Mouse (Mus musculus) hindbrain, embryonic 11.5 days (tissue): ENCODE results near the gene Spata16. TPM values are rescaled to one million over a fixed set of nuclear protein-coding genes. Genes with fewer than 3 reads are reported as not detected.
A peak's percentile ranks its signal among the peaks of the same experiment; 100 is the strongest.
"Not testable (repeated sequence)": the region's sequence is repeated elsewhere in the genome, so short reads cannot be mapped to it uniquely, and the experiment has no call there.

ENCODE experiments used
- ATAC-seq: fragments of 200-750 bp; cut with Nextera tagmentation; 2 replicates; pipeline ENCODE4 v1.8.0; 2017; ENCODE audit warnings: mild to moderate bottlenecking, moderate TSS enrichment, moderate library complexity; ENCODE audit not compliant: low FRiP score
- DNase-seq: peaks from one replicate; pipeline ENCODE4 v3.0.0-alpha.2; 2015; ENCODE audit warnings: low spot score
- H3K27ac ChIP-seq: fragments of 300-500 bp; sonication (generic); 2 replicates; pipeline ENCODE4 v1.5.1; 2014; ENCODE audit warnings: mild to moderate bottlenecking, low read depth, low read length
- H3K27me3 ChIP-seq: fragments of 300-500 bp; sonication (generic); 2 replicates; pipeline ENCODE4 v1.6.1; 2014; ENCODE audit warnings: mild to moderate bottlenecking, low read length, moderate library complexity, mixed read lengths; ENCODE audit not compliant: control insufficient read depth, insufficient read depth
- H3K36me3 ChIP-seq: fragments of 300-500 bp; sonication (generic); 2 replicates; pipeline ENCODE4 v1.6.1; 2014; ENCODE audit warnings: mild to moderate bottlenecking, low read length, moderate library complexity, mixed read lengths; ENCODE audit not compliant: control insufficient read depth, insufficient read depth
- H3K4me1 ChIP-seq: fragments of 300-500 bp; sonication (generic); replicated peaks from 2 replicates; pipeline ENCODE4 v1.6.1; 2014; ENCODE audit warnings: low read length, mixed read lengths; ENCODE audit not compliant: control insufficient read depth, insufficient read depth
- H3K4me2 ChIP-seq: fragments of 300-500 bp; sonication (generic); replicated peaks from 2 replicates; pipeline ENCODE4 v1.6.1; 2014; ENCODE audit warnings: mild to moderate bottlenecking, low read depth, low read length
- H3K4me3 ChIP-seq: fragments of 300-500 bp; sonication (generic); 2 replicates; pipeline ENCODE4 v1.5.1; 2014; ENCODE audit warnings: low read depth, low read length
- H3K9ac ChIP-seq: fragments of 300-500 bp; sonication (generic); 2 replicates; pipeline ENCODE4 v1.6.1; 2014; ENCODE audit warnings: low read depth, low read length
- H3K9me3 ChIP-seq: fragments of 300-500 bp; sonication (generic); 2 replicates; pipeline ENCODE4 v1.6.1; 2016; ENCODE audit warnings: low read length; ENCODE audit not compliant: control insufficient read depth
- WGBS: fragments of 180-500 bp; shearing (Covaris S2); extraction: QIAGEN DNeasy Blood & Tissue Kit; methylation state at CpG from one replicate; pipeline ENCODE4 v1.1.7; 2014; 5-methylcytosine and 5-hydroxymethylcytosine counted together
- polyA plus RNA-seq: library from polyadenylated mRNA; unstranded; fragments of >200 nt; fragmentation: Nextera tagmentation; extraction: Ambion mirVana; gene quantifications from 2 replicates; pipeline ENCODE4 v1.2.1, GENCODE M21; 2014

Spata16 gene
- polyA plus RNA-seq, 1 experiment from 2014 or later: not detected

GRCm38 (mm10) chr3:26646834-26647233 lies 9.4 kb downstream of the Spata16 start:
- WGBS: 82% methylated on average over 7 of the region's 7 CpGs
- no peak for DNase-seq

GRCm38 (mm10) chr3:26685832-26686231 lies 48.4 kb downstream of the Spata16 start:
- H3K4me2 ChIP-seq: no peak overlapping the region
- no peaks in the 10 kb centered on the region for H3K36me3 ChIP-seq
- WGBS: 93% methylated on average over 3 of the region's 3 CpGs
- no peaks in the 10 kb centered on the region for H3K9me3 ChIP-seq
- H3K4me1 ChIP-seq: no peaks in the 10 kb centered on the region
- H3K27me3 ChIP-seq: no peaks in the 10 kb centered on the region
- H3K9ac ChIP-seq: no peak overlapping the region
- no peak overlapping the region for H3K4me3 ChIP-seq
- DNase-seq: no peak
- ATAC-seq: no peak
- H3K27ac ChIP-seq: no peak overlapping the region

More at GRCm38 (mm10) chr3:26646834-26647233, 9.4 kb downstream of the Spata16 start:
- no peak for ATAC-seq
- no peak overlapping the region for H3K4me2 ChIP-seq
- H3K4me1 ChIP-seq: no peaks in the 10 kb centered on the region
- H3K27ac ChIP-seq: no peak overlapping the region
- no peak overlapping the region for H3K4me3 ChIP-seq
- no peak overlapping the region for H3K9ac ChIP-seq
- H3K9me3 ChIP-seq: no peaks in the 10 kb centered on the region
- no peaks in the 10 kb centered on the region for H3K27me3 ChIP-seq
- no peaks in the 10 kb centered on the region for H3K36me3 ChIP-seq

DNA sequence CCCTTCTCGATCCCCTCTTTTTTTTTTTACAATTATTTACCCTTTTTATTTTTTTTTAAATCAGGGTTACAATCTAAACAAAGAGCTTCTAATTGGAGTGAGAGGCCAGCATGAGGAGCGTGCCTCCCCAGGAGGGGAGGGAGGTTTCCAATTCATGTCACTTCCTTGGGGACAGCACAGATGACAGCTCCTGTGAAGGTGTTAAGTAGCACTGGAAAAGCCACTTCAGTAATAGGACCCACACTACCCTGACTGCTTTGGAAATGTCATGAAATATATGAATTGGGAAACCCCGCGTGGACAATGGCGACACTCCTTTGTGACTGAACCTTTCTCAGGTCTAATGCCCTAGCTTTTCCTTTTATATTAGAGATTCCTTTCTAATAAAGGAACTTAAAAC lies 72.1 kb downstream of the Spata16 start:
- H3K27ac ChIP-seq, H3K4me1 ChIP-seq, H3K4me2 ChIP-seq, H3K9ac ChIP-seq, H3K27me3 ChIP-seq, H3K9me3 ChIP-seq, H3K4me3 ChIP-seq, ATAC-seq, DNase-seq, H3K36me3 ChIP-seq: not testable (repeated sequence)
- 78% methylated on average over 5 of the region's 5 CpGs for WGBS

DNA sequence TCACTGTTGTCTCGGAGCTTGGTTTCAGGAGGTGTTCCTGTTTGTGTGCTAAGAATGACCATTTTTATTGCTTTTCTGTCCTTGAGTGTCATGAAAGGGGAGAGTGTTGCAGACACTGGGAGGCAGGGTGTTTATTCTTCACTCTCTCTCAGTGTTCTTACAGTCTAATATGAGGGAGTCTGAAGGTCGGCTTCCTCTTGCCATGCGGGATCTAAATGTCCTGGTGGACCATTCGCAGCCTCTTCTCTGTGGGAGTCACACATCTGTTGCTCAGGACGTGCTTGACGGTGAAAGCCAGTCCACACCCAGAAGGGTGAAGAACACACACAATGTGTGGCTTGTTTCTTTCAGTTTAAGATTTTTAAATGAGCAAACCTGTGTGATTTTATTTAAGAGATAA lies 90.1 kb downstream of the Spata16 start:
- WGBS: 72% methylated on average over 6 of the region's 6 CpGs
- Histone ChIP-seq H3K27me3 (no peaks in the 10 kb centered on the region), H3K4me2 (no peak overlapping the region), H3K4me3 (no peak overlapping the region), H3K27ac (no peak overlapping the region), H3K9me3 (no peaks in the 10 kb centered on the region), H3K4me1 (no peaks in the 10 kb centered on the region), H3K9ac (no peak overlapping the region), H3K36me3 (no peaks in the 10 kb centered on the region)
- DNase-seq: no peak
- ATAC-seq: no peak

DNA sequence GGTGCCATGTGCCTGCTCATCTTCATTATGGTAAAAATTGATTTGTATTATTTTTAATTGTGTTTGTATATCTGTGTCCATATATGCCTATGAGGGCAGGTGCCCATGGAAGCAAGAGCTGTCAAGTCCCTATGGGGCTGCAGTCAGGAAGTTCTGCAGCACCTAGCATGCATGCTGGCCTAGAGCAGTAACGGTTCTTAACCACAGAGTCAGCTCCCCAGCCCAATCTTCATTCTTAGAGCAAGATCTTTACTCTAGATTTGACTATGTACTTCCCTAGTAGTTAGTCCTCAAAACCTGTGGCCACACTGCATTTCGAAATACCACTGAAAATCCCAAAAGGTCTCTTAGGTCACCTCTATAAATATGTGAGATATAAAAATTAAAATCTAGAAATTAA lies 113.1 kb downstream of the Spata16 start:
- H3K4me3 ChIP-seq: no peak overlapping the region
- H3K9ac ChIP-seq: no peak overlapping the region
- no peaks in the 10 kb centered on the region for H3K4me1 ChIP-seq
- no peak overlapping the region for H3K27ac ChIP-seq
- DNase-seq: no peak
- no peak for ATAC-seq
- 77% methylated on average over 2 of the region's 2 CpGs for WGBS
- H3K36me3 ChIP-seq: no peaks in the 10 kb centered on the region
- no peaks in the 10 kb centered on the region for H3K27me3 ChIP-seq
- H3K9me3 ChIP-seq: no peaks in the 10 kb centered on the region
- no peak overlapping the region for H3K4me2 ChIP-seq

DNA sequence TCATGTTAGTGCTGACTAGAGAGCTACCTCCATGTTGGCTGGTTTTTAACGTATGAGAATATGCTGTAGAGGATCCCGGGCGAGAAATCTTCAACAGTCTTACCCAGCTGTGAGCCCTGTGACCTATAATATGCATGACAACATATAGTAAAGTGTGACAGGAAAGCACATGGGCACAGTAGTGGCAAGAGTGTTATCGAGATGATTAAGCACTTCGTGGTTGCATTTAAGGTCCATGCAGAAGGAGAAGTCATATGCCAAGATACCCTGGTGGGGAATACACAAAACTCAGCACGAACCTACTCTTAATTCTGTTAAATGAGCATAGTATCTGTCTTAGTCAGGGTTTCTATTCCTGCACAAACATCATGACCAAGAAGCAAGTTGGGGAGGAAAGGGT lies 115.0 kb downstream of the Spata16 start:
- DNase-seq (no peak), ATAC-seq (no peak)
- H3K27me3 ChIP-seq: no peaks in the 10 kb centered on the region
- whole genome bisulfite sequencing: 94% methylated on average over 6 of the region's 6 CpGs
- H3K27ac ChIP-seq: no peak overlapping the region
- no peaks in the 10 kb centered on the region for H3K4me1 ChIP-seq
- no peaks in the 10 kb centered on the region for H3K36me3 ChIP-seq
- no peak overlapping the region for H3K4me2 ChIP-seq
- H3K9me3 ChIP-seq: no peaks in the 10 kb centered on the region
- no peak overlapping the region for H3K9ac ChIP-seq
- H3K4me3 ChIP-seq: no peak overlapping the region

DNA sequence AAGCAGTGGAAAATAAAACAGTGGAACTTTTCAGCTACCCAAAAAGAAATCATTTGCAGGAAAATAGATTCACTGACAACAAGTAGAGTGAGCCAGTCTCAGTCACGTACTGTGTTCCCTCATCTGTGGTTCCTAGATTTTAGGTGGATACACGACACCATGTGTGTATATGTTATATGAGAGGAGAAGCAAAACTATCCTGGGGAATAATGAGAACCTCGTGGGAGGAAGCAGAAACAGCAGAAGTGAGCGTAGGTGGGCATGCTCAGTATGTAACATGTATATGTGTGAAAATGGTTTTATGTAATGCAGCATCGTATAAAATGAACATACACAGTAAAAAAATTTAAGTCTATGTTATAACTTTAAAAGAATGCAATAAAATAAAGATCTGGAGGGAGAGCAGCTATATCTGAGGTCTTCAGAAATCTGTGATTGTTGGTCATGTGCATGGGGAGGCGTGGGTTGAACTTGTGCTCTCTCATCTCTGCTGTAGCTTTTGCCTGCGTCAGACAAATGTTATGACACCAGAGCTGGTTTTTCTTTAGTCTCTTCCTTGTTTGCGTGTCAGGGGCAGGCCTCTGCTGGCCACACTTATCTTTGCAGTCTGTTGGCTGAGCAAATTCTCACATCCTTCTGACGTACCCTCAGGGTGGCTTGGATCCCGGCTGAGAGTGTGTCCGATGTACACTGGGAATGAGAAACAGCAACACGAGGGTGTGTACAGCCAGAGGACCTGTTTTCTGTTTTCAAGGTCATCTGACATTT lies 156.1 kb downstream of the Spata16 start:
- 77% methylated on average over 12 of the region's 12 CpGs for WGBS
- DNase-seq: no peak
- ATAC-seq: no peak
- H3K9me3 ChIP-seq: no peaks in the 10 kb centered on the region
- no peaks in the 10 kb centered on the region for H3K36me3 ChIP-seq
- H3K4me2 ChIP-seq: no peak overlapping the region
- no peaks in the 10 kb centered on the region for H3K27me3 ChIP-seq
- no peak overlapping the region for H3K27ac ChIP-seq
- no peaks in the 10 kb centered on the region for H3K4me1 ChIP-seq
- H3K9ac ChIP-seq: no peak overlapping the region
- no peak overlapping the region for H3K4me3 ChIP-seq

DNA sequence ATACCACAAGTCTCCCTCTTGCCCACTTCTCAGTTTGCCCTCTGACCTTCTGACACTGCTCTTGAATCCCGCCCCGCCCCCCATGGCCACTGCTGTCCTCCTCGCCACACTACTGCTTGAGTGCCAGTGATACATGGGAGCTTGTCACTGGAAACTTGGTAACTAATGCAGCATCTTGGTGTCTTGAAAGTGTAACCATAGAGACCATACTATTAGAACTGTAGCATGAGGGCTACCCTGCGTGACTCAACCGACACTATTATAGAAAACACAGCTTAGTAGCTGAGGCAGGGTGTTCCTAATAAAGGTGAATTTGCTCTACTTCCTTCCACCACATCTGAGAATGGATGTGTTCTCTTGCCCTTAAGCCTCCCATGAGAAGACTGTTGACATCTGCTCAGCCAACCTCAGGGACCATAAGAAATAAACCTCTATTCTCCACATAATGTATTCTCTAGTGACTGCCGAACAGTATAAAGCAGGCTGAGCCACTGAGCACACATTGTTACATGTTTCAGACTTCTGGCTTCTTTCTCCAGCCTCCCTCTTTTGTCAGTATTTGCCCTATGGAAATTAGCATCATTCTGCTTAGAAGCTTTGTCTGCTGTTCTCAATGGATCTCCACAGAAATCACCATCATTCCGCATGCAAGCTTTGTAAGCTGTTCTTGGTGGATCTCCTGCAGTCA lies 158.6 kb downstream of the Spata16 start:
- 57% methylated on average over 7 of the region's 7 CpGs for WGBS
- DNase-seq: peak; percentile 25

GRCm38 (mm10) chr3:26796954-26797353 lies 159.5 kb downstream of the Spata16 start:
- no peak overlapping the region for H3K4me2 ChIP-seq
- H3K9me3 ChIP-seq: no peaks in the 10 kb centered on the region
- no peak overlapping the region for H3K9ac ChIP-seq
- no peaks in the 10 kb centered on the region for H3K36me3 ChIP-seq
- no peak for DNase-seq
- no peaks in the 10 kb centered on the region for H3K4me1 ChIP-seq
- no peak for ATAC-seq
- H3K27ac ChIP-seq: no peak overlapping the region
- no peak overlapping the region for H3K4me3 ChIP-seq
- H3K27me3 ChIP-seq: no peaks in the 10 kb centered on the region
- 86% methylated on average over 1 of the region's 1 CpGs for WGBS

More for the DNA sequence above, 158.6 kb downstream of the Spata16 start:
- Histone ChIP-seq H3K27ac (peak overlapping the region; percentile 49; the same call in 1 of the 2 replicates), H3K36me3 (no peaks in the 10 kb centered on the region), H3K9ac (no peak overlapping the region), H3K4me3 (no peak overlapping the region), H3K4me2 (no peak overlapping the region), H3K4me1 (no peaks in the 10 kb centered on the region), H3K27me3 (no peaks in the 10 kb centered on the region), H3K9me3 (no peaks in the 10 kb centered on the region)
- peak; percentile 84 for ATAC-seq
